Mouse (Mus musculus): ENCODE data around the gene Bckdhb. TPM values are rescaled to one million over a fixed set of nuclear protein-coding genes. Genes with fewer than 3 reads are reported as not detected.

Bckdhb gene
- polyA plus RNA-seq, 1 experiment from 2014 or later = 38.8 TPM

Other genes starting within 250 kb of the Bckdhb start
- 68.4 and 84.0 TPM in 2 replicates for gene Elovl4, start 118.9 kb upstream of the Bckdhb start, polyA plus RNA-seq (2015; fragmentation: Nextera tagmentation; extraction: Ambion mirVana)
- 23.9 and 24.5 TPM in 2 replicates for gene Ttk, start 90.5 kb upstream of the Bckdhb start, polyA plus RNA-seq (2015; fragmentation: Nextera tagmentation; extraction: Ambion mirVana)

Measured in embryonic facial prominence, embryonic 15.5 days (tissue).